Mouse (Mus musculus) heart, adult 8-10 months (tissue): ENCODE measurements around the gene Pacsin1. TPM values are rescaled to one million over a fixed set of nuclear protein-coding genes. Genes with fewer than 3 reads are reported as not detected.
A peak's percentile ranks its signal among the peaks of the same experiment; 100 is the strongest.
"Not testable (repeated sequence)": the region's sequence is repeated elsewhere in the genome, so short reads cannot be mapped to it uniquely, and the experiment has no call there.

Experiments used
- DNase-seq: peaks from one replicate; pipeline ENCODE4 v3.0.0; 2022; ENCODE audit warnings: low spot score
- total RNA-seq, 4 experiments: library from RNA; stranded (reverse); gene quantifications; 2 replicates each; pipeline ENCODE4 v1.2.4; 2022

Pacsin1 gene
- total RNA-seq, 4 experiments from 2014 or later: 0.09 to 0.85 (median 0.39) TPM

DNA sequence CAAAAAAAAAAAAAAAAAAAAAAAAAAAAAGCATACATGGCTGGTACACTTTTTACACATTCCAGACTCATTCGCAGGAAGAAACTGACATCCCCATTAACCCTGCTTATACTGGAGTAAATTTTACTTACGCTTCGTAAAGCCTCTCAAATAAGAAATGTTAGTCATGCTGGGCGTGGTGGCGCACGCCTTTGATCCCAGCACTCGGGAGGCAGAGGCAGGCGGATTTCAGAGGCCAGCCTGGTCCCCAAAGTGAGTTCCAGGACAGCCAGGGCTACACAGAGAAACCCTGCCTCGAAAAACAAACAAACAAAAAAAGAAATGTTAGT, 19.8 kb upstream of the Pacsin1 start:
- DNase-seq: not testable (repeated sequence)

DNA sequence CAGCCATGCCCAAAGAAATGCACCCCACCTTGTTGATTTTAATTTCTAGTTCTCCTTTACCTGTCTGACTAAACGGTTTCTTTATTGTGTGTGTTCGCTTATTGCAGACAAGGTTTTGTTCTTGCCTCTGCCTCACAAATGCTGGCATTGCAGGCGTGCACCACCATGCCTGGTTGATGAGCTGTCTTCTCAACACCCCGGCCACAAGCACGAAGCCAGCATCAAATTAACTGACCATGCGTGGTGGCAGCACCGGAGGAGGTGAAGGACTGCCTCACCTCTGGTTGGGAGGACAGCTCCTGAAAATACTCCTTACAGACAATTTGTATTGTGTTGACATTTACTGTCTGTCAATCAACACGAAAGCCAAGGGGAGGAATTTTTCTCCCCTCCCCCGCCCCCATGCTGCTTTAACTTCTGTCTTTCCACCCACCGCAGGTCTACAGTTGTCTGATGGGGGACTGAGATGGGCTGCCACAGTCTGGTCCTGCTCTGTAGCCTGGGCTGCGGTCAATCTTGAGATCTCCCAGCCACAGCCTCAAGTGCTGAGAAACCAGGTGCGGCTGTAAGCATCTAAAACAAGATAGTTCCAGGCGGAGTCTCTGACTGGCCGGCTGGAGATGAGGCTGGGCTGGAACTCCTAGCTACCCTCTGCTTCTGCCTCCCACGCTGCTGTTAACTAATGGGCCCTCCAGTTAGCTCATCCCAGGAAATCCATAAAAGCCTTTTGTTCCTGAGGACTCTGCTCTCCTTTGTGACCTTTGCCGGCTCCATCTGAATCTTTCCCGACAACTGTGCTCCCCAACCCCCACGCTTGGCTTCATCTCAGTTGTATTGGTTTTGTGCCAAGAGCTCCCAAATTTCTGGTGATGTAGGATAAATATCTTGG, 18.9 kb upstream of the Pacsin1 start, which contains the start of gene Rps10:
TSS of gene Rps10 (minus strand) at position 538 of the 889 bp plus-strand sequence.
- no peak for DNase-seq

DNA sequence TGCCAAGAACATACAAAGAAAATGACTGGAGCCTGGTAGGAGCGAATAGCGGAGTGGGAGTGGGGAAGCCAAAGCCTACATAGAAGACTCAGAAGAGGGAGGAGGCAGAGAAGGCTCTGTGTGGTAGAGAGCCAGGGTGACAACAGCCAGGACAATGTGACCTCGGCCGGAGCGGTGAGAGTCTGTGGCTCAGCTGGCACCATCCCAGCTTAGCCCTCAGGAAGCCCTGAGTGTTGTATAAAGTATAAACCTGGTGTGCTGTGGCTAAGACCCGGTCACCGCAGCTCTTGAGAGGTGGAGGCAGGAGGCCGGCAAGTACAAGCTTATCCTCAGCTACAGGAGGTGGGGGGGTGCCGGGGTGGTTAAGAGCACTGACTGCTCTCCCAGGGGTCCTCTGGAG, 18.0 kb upstream of the Pacsin1 start:
- no peak for DNase-seq

DNA sequence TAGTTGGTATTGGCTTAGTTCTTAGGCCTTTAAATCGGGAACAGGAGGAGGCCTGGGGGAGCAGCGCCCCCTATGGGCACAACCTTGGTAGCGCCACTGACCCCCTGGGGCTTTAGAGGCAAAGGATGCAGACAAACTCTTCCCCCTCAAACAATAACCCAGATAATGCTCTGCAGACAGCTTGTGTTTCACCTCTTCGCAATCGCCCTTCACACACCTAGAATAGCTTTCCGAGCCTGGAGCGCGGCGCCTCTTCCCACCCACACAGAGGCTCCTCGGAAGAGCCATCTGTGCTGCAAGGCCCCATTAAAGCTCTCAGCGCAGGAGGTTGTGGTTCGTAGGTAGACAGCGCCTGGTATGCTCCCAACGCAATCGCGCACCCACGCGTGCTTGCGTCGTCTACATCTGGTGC, 16.4 kb upstream of the Pacsin1 start:
- no peak for DNase-seq

DNA sequence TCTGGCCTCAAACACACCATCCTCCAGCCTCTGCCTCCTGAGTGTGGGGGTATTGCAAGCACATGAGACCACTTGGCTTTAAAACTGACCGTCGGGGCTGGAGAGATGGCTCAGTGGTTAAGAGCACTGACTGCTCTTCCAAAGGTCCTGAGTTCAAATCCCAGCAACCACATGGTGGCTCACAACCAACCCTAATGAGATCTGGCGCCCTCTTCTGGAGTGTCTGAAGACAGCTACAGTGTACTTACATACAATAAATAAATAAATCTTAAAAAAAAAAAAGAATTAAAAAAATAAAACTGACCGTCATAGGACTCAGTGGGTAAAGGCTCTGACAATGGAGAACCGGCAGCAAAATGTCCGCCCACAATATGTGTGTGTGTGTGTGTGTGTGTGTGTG, 15.5 kb upstream of the Pacsin1 start:
- not testable (repeated sequence) for DNase-seq

DNA sequence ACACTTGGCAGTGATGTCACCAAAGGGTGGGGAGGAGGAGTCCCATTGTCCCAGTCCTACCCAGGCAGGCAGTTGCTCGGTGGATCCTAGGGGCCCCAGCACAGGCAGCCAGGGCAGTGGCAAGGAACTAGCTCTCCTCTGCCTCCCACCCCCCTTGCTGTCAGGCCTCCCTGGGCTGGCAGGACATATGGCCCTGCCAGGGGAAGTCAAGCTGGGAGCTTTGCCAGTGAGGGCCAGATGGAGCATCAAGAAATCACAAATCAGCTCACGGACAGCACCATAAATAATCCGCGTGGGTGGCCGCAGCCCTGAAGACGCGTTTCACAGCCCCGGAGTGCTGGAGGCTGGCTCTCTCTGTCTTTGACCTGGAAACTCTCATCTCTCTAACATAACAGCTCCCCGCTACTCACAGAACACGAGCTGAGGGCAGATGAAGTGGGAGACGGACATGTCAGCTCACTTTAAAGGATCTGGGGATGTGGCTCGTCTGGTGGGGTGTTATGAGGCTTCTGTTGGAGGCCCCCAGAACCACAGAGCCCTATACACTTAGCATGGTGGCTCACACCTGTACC, 12.7 kb upstream of the Pacsin1 start:
- DNase-seq: no peak

DNA sequence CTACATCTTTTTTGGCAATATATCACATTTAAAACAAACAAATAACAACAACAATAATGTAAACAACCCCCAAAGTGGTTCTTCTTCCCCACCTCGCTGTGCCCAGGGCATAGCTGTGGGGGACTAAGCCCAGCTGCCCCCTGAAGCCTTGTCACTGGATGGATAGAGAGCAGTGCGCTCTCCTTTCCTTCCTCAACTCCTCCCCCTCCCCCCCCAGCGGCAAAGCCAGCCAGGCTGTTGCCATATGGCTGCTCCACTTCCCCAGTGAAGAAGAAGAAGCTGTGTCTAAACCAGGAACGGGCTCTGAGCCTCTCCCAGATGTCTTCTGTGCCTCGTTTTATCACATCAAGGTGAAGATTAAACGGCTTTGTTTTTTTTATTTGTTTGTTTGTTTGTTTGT, 12.2 kb upstream of the Pacsin1 start:
- DNase-seq: no peak

DNA sequence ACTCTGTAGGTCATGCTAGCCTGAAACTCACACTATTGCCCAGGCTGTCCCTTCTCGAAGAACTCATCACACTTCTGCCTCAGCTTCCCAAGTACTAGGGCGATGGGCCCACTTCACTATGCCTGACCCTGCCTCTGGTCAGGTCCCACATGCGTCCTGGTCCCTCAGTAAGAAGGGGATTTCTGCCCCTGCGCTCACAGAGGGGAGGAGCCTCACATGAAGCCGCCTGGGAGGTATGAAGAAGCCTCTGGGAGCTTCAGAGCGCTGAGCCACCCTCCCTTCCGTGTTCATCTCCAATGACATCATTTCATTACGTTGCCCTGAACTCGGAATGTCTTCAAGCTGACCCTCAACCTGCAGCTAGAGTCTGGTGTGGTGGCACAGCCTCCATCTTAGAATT, 11.6 kb upstream of the Pacsin1 start:
- DNase-seq: no peak

DNA sequence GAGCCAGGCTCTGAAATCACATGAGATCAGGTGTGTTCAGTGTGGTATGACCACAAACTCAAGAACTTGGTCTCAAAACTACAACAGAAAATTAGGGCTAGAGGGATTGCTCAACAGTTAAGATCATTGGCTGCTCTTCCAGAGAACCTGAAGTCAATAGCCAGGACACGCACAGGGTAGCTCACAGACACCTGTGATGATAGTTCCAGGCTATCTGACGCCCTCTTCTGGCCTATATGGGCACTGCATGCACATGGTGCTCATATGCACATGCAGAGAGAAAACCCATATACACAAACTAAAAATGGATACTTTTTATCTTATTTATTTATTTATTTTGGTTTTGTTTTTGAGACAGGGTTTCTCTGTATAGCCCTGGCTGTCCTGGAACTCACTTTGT, 10.7 kb upstream of the Pacsin1 start:
- no peak for DNase-seq

DNA sequence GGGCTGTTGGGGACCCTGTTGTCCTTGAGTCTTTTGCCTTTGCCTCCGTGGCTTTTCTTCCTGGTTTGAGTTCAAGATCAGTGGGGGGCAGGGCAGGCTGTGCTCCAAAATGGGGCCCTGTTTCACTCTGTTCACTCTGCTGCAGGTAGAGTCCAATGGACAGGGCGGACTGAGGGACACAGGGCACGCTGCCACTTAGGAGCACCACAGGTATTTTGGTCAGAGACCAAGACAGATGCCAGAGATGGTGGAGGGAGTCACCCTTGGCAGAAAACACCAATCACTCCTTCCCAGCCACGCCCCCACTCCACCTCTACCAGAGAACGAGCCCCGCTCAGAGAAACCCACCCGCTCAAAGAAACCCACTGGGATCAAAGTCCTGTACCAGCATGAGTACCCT, 9.5 kb upstream of the Pacsin1 start:
- no peak for DNase-seq

DNA sequence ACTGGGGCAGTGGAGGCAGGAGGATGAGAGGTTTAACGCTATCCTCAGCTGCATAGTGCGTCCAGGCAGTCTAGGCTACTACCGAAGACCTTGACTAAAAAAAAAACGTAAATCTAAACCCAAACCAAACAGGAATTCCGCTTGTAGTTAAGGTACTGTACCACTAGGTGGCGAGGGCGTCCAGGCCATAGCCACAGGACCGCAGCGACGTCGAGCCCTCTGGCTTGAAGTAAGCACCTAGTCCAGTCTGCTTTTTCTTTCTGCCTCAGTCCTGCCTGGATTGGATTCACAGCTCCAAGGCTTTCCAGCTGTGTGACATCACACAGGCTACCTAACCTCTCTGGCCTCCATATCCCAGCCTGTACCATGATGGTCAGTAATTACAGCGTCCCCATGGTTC, 5.1 kb upstream of the Pacsin1 start:
- DNase-seq: peak; percentile 38

DNA sequence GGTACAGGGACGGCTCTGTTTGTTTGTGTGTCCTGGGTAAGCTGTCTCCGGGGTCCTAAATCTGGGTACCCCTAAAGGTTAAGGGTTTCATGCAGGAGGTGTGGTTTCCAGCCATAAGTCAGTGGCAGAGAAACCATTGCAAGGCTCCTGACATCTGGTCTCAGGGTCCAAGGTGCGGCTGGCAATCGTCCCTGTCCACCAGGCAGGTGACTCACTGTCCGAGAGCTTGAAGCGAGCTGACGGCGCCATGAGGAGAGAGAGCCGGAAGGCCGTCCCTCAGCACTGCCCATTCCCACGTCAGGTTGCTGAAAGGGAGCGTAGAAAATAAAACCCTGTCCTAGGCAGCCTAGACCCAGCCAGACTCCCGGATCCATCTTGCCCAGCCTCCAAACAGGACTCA, 4.7 kb upstream of the Pacsin1 start:
- DNase-seq: no peak

DNA sequence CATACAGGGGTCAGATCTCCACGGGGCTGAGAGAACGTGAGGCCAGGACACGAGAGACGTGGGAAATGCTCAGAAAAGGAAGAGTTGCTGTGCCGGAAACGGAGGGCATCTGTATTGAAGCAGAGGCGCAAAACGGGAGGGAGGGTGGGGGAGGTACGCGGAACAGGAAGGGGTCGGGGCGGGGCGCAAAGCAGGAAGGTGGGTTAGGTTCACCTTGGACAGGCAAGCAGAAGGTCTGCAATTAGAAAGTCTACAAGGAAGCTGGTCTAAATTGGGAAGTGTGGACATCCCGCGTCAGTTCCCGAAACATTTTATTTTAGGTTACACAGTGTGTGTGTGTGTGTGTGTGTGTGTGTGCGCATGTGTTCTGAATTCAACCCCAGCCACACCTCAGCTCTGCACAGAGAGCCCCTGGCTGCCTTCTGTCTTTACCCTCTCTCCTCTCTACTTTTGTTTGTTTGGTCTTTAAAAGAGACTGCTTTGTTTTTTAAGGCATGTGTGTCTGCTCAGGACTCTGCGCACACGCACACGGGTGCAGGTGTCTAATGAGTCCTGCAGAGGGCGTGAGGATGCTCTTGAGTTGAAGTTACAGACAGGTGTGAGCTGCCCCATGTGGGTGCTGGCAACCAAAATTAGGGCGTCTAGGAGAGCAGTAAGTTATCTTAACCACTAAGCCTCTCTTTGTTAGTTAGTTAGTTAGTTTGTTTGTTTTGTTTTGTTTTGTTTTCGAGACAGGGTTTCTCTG, 3.1 kb upstream of the Pacsin1 start:
- DNase-seq: no peak

DNA sequence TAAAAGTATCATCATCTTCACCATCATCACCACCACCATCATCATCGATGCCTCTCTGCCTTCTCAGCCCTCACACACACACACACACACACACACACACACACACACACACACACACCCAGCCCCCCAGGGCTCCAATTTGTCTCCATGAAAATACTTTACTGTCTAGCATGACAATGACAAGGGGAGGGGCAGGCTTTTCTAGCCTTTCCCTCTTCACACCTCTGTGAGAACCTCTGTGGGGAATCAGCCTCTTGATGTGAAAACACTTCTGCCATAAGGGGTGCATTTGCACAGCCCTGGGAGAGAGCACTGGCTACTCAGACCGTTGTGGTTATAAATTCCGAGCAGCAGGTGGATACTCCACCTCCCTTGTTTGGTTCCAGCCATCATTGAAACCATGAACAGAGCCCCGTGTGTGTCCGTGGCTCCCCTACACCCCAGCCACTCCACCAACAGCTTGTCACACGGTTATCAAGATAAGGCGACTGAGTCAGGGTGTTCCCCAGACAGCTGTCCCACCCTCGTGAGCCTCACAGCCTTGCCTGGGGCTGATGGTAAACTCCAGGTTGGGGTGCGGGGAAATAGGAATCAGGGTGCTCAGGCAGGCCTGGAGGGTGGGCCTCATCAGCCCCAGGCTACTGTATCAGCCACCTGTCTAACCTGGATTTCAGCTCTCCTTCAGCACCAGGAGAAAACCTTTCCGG, 1.9 kb upstream of the Pacsin1 start:
- DNase-seq: no peak

DNA sequence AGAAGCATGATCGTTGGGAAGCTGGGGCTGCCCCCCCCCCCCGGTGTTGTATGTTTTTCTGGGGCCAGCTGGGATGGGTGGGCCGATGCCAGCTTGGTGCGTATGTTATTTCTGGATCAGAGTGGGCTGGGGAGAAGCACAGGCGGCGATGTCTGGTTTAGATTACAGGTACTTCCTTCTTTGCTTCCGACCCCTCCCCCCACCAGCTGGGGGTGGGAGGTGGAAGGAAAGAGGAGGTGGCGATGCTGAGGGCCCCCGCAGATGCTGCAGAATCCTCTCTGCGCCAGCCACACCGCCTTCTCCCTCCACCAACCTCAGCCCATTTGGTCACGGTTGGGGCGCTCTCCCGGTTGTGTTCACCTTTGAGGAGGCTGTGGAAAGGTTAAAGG, 696 bp downstream of the Pacsin1 start:
- DNase-seq: no peak

DNA sequence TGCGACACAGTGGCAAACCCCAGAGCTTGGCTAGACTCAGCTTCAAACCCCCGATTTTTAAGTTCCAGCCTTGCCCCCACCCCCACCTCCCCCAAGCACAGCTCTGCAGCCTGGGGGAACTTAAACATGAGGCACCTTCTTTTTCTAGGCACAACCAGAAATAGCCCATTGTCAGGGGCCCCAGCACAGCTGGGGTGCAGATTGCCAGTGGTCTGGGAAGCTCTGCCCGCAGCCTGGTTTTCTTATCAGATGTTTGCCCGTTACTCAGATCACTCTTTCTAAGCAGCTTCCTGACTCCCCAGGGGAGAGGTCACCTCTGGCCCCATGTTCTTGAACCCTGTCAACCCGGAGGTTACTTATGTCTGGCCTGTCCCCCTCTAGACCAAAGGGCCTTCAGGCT, 1.1 kb downstream of the Pacsin1 start:
- DNase-seq: no peak

DNA sequence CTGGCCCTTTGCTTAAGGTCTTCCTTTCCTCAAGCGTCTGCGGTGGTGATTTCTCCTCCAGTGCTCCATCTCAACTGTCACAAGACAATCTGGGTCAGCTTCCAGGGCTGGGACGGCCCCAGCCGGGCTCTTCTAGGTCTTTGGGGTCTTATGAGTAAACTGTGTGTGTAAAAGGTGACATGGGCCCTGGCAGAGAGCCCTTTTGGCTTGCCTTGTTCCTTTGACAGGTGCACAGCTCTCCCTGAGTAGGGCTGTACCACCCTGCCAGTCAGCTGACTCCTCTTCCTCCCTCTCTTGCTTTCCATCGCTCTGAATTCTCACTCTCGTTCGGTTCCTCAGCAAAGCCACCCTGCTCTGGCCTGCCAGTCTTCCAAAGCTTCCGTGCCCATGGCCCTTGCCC, 1.8 kb downstream of the Pacsin1 start:
- DNase-seq: no peak

DNA sequence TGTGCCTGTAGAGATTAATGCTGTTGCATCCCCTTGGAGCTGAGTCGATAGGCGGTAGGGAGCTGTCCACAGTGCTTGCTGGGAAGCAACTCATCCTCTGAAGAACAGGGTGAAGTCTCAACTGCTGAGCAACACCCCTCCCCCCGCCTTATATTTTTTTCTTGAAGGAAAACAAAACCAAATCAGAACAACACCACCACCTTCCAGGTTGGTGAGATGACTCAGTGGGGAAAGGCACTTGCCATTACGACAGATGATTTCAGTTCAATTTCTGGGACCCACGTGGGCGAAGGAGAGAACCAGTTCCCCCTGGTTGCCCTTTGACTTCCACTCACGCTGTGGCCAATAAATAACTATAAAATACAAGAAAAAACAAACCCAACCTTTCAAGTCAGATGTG, 3.5 kb downstream of the Pacsin1 start:
- DNase-seq: no peak

DNA sequence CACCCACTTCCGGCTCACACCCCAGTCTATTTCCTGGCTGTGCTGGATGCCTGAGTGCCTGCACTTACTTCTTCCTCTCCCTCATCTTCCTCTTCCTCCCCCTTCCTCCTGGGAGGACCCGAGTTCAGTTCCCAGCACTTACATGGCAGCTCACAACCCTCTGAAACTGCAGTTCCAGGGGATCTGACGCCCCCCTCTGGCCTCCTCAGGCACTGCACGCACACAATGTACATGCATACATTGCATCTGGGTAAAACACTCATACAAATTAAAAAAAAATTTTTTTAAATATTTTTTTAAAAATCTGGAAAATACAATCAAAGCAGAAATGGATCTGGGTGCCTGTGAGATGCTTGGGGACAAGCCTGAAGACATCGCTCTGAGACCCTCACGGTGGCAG, 16.4 kb downstream of the Pacsin1 start:
- DNase-seq: no peak

DNA sequence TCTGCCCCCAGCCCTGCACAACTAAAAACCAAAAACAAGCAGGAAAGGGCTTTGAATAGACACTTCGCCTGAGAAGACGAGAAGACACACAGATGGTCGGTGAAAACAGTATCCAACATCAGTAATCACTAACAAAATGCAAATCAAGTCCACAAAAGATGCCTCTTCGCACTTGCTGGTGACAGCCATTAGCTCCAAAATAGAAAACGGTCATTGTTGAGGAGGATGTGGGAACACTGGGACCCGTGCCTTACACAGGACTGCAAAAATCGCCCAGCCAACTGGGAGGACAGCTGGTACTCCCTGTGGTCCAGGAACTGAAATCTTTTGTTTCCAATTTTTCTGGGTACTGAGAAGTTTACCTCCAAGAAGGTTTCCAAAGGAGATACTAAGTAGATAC, 18.6 kb downstream of the Pacsin1 start:
- no peak for DNase-seq

DNA sequence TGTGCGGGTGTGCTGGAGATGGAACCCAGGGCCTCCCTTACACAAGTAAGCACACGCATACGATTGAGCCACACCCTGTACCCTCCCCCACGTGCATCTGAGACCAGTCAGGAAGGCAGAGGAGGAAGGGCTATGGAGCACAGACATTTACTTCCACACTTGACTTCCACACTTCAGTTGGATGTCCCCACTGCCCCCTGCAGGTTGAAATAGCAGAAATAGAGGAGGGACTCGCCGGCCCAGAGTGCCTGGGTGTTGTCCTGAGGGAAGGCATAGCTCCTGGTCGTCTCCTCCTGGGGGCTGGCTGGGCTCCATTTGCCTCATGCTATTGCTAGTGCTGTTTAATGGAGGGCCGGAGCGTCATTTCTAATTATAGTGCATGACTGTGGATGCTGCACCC, 20.1 kb downstream of the Pacsin1 start:
- DNase-seq: no peak

DNA sequence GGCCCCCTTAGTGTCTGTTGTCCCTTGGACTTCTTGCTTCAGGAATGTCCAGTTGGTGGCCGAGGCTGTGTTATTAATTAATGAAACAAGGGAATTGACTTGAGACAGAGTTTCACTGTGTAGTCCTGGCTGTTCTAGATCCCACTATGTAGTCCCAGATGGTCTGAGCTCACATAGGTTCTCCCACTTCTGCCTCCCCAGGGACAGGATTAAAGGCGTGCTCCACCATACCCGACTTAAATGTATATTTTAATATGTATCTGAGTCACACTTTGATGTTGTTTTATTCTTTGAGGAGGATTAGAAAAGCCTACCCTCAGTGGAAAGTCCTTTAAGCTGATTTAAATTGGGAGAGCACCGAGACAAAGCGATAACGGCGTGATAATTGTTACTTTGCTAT, 21.0 kb downstream of the Pacsin1 start:
- DNase-seq: no peak
